Mouse (Mus musculus) colon, adult 2 months (tissue): Measurements from ENCODE around the gene Sult2a4. TPM values are rescaled to one million over a fixed set of nuclear protein-coding genes. Genes with fewer than 3 reads are reported as not detected.

ENCODE experiments used
- polyA plus RNA-seq: library from polyadenylated mRNA; depleted of rRNA; stranded (reverse); fragments of >200 nt; gene quantifications from 2 replicates; pipeline ENCODE4 v1.2.3, GENCODE M21; 2012; rRNA removed

Gene Sult2a4
- polyA plus RNA-seq, result not detected in 2 replicates

DNA sequence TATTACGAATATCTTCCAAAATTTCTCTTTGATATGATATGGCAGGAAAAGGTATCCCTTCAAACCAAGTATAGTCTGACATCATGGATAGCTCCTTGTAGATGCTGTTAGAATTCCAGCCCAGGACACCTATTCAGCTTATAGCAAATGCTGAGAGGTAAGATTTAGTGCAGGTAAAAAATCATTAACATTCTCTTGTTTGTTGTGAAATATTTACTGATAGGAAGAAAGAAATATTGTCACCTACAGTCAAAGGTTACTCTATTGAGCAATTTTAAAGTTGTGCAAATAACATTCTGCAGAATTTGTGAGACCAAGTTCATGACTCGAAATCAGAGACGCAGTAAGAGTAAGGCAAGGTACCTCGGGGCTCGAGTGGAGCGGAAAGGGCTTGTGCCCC, at the start of gene Sult2a4:
Sult2a4 (minus strand) TSS at position 101 of the 400 bp plus-strand sequence.

Other genes with a start within 250 kb of the Sult2a4 start
- gene Sult2a1, start 152.2 kb downstream of the Sult2a4 start, polyA plus RNA-seq, result not detected in 2 replicates
- not detected in 2 replicates for gene Sult2a3, start 133.4 kb upstream of the Sult2a4 start, polyA plus RNA-seq